Mouse (Mus musculus) kidney, embryonic 16.5 days (tissue): ENCODE measurements around the gene Egfr. TPM values are rescaled to one million over a fixed set of nuclear protein-coding genes. Genes with fewer than 3 reads are reported as not detected.
A peak's percentile ranks its signal among the peaks of the same experiment; 100 is the strongest.

ENCODE experiments used
- ATAC-seq: fragments of 200-750 bp; cut with Nextera tagmentation; 2 replicates; pipeline ENCODE4 v1.8.0; 2017; ENCODE audit warnings: moderate TSS enrichment; ENCODE audit not compliant: low FRiP score, low TSS enrichment
- H3K27ac ChIP-seq: fragments of 300-500 bp; sonication (generic); 2 replicates; pipeline ENCODE4 v1.5.1; 2014; ENCODE audit warnings: low read length
- H3K27me3 ChIP-seq: fragments of 300-500 bp; sonication (generic); 2 replicates; pipeline ENCODE4 v1.6.1; 2014; ENCODE audit warnings: low read length, control low read depth, mixed read lengths; ENCODE audit not compliant: insufficient read depth
- H3K36me3 ChIP-seq: fragments of 300-500 bp; sonication (generic); 2 replicates; pipeline ENCODE4 v1.6.1; 2014; ENCODE audit warnings: low read length, control low read depth, mixed read lengths; ENCODE audit not compliant: insufficient read depth
- H3K4me1 ChIP-seq: fragments of 300-500 bp; sonication (generic); 2 replicates; pipeline ENCODE4 v1.6.1; 2014; ENCODE audit warnings: low read length, control low read depth, mixed read lengths; ENCODE audit not compliant: insufficient read depth
- H3K4me2 ChIP-seq: fragments of 300-500 bp; sonication (generic); replicated peaks from 2 replicates; pipeline ENCODE4 v1.6.1; 2014; ENCODE audit warnings: low read depth, low read length
- H3K4me3 ChIP-seq: fragments of 300-500 bp; sonication (generic); 2 replicates; pipeline ENCODE4 v1.5.1; 2014; ENCODE audit warnings: mild to moderate bottlenecking, low read length
- H3K9ac ChIP-seq: fragments of 300-500 bp; sonication (generic); replicated peaks from 2 replicates; pipeline ENCODE4 v1.6.1; 2014; ENCODE audit warnings: low read length
- H3K9me3 ChIP-seq: fragments of 300-500 bp; sonication (generic); 2 replicates; pipeline ENCODE4 v1.6.1; 2016; ENCODE audit warnings: low read length, control low read depth
- WGBS: fragments of 180-500 bp; shearing (Covaris S2); extraction: QIAGEN DNeasy Blood & Tissue Kit; methylation state at CpG from one replicate; pipeline ENCODE4 v1.1.7; 2014; 5-methylcytosine and 5-hydroxymethylcytosine counted together
- polyA plus RNA-seq: library from polyadenylated mRNA; unstranded; fragments of >200 nt; fragmentation: Nextera tagmentation; extraction: Ambion mirVana; gene quantifications from 2 replicates; pipeline ENCODE4 v1.2.1, GENCODE M21; 2015

Egfr gene
- polyA plus RNA-seq, 1 experiment from 2014 or later, result 4.0 TPM

DNA sequence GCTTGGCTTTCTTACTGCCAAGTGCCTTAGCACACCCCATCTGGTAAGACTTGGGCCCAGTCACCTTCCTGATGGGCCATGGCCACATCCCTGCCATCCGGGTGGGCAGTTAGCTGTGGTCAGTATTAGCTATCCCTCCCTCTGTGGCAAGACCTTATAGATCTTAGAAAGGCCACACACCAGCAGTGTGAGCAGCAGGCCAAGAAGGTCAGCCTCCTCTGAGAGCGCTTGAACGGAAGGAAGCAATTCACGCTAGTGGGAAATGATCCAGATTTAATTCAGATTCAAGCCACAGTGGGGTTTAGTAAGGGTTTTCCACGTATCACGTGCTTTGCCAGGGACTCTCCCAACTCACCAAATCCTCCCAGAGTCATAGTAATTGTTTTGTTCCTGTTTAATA, 96.9 kb downstream of the Egfr start:
- Histone ChIP-seq H3K27me3 (no peaks in the 10 kb centered on the region), H3K27ac (no peak overlapping the region)

GRCm38 (mm10) chr11:16851361-16851760, 99.4 kb downstream of the Egfr start:
- Histone ChIP-seq H3K4me3 (no peak overlapping the region), H3K36me3 (no peaks in the 10 kb centered on the region), H3K9ac (no peak overlapping the region), H3K27ac (no peak overlapping the region), H3K27me3 (no peaks in the 10 kb centered on the region), H3K4me1 (0 out of 2 replicates have a peak, but pooled peaks cover 3% of the 10 kb centered on the region), H3K9me3 (no peaks in the 10 kb centered on the region), H3K4me2 (no peak overlapping the region)
- WGBS, result 100% methylated on average over 1 of the region's 1 CpGs
- no peak for ATAC-seq

More for the DNA sequence above, 96.9 kb downstream of the Egfr start:
- H3K4me3 ChIP-seq, result no peak overlapping the region
- 75% methylated on average over 6 of the region's 6 CpGs for WGBS
- H3K4me1 ChIP-seq, result peaks cover 12% of the 10 kb centered on the region; the same call in 1 of the 2 replicates
- no peaks in the 10 kb centered on the region for H3K36me3 ChIP-seq
- no peak overlapping the region for H3K9ac ChIP-seq
- no peak for ATAC-seq
- H3K4me2 ChIP-seq, result no peak overlapping the region
- H3K9me3 ChIP-seq, result no peaks in the 10 kb centered on the region

DNA sequence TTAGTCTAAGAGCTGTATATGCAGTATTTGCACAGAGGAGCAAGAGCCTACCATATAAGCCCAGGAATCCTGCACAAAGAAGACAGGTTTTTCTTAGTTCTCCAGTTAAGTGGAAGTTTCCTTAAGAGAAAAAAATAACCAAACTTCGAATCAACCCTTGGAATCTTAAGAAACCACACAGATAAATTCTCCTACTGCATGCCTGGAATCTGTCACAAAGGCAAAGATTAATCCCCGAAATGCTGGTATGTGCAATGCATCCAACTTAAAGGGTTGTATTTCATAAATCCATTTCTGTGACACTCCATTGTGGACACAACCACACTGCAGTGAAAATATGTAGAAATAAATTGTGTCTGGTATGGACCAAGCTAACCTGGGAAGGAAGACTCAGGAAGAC, 102.1 kb downstream of the Egfr start:
- Histone ChIP-seq H3K4me3 (no peak overlapping the region), H3K36me3 (no peaks in the 10 kb centered on the region), H3K27me3 (no peaks in the 10 kb centered on the region), H3K9ac (no peak overlapping the region), H3K4me2 (no peak overlapping the region), H3K9me3 (no peaks in the 10 kb centered on the region), H3K4me1 (0 out of 2 replicates have a peak, but pooled peaks cover 3% of the 10 kb centered on the region), H3K27ac (no peak overlapping the region)
- ATAC-seq, result no peak
- 51% methylated on average over 2 of the region's 2 CpGs for WGBS

- H3K4me3 ChIP-seq, result no peak overlapping the region
- 38% methylated on average over 2 of the region's 2 CpGs for WGBS
- no peak for ATAC-seq
Measured at GRCm38 (mm10) chr11:16857346-16857745, 105.3 kb downstream of the Egfr start.

DNA sequence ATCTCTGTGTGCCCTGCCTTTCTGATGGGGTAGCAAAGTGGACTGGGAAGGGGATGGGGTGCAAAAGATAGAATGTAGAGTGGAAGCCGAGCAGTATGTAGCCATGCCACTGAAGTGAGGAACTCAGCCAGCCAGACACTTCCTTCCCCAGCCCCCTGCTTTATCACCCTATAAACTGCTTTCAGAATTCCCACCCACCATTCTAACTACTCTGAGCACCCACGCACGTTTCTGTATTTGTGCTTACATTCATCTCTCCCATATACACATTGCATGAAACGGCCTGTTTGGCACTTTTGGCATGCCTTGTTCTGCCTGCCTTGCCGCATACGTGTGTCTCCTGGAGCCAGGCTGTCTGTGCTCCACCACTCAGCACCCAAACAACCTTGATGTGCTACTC, 109.0 kb downstream of the Egfr start:
- no peak overlapping the region for H3K4me3 ChIP-seq
- ATAC-seq, result no peak
- H3K36me3 ChIP-seq, result no peaks in the 10 kb centered on the region
- no peaks in the 10 kb centered on the region for H3K27me3 ChIP-seq
- no peaks in the 10 kb centered on the region for H3K9me3 ChIP-seq
- WGBS, result 66% methylated on average over 6 of the region's 6 CpGs
- no peak overlapping the region for H3K27ac ChIP-seq
- H3K4me1 ChIP-seq, result no peaks in the 10 kb centered on the region
- no peak overlapping the region for H3K9ac ChIP-seq
- no peak overlapping the region for H3K4me2 ChIP-seq

More at GRCm38 (mm10) chr11:16857346-16857745, 105.3 kb downstream of the Egfr start:
- Histone ChIP-seq H3K9me3 (no peaks in the 10 kb centered on the region), H3K27ac (no peak overlapping the region), H3K27me3 (no peaks in the 10 kb centered on the region), H3K9ac (no peak overlapping the region), H3K4me2 (no peak overlapping the region), H3K36me3 (no peaks in the 10 kb centered on the region), H3K4me1 (0 out of 2 replicates have a peak, but pooled peaks cover 3% of the 10 kb centered on the region)

- no peaks in the 10 kb centered on the region for H3K9me3 ChIP-seq
- ATAC-seq, result no peak
- no peak overlapping the region for H3K4me3 ChIP-seq
- no peaks in the 10 kb centered on the region for H3K36me3 ChIP-seq
- no peak overlapping the region for H3K4me2 ChIP-seq
- H3K27ac ChIP-seq, result no peak overlapping the region
- H3K4me1 ChIP-seq, result no peaks in the 10 kb centered on the region
- H3K27me3 ChIP-seq, result no peaks in the 10 kb centered on the region
- no peak overlapping the region for H3K9ac ChIP-seq
Measured at GRCm38 (mm10) chr11:16863547-16863946, 111.5 kb downstream of the Egfr start.

DNA sequence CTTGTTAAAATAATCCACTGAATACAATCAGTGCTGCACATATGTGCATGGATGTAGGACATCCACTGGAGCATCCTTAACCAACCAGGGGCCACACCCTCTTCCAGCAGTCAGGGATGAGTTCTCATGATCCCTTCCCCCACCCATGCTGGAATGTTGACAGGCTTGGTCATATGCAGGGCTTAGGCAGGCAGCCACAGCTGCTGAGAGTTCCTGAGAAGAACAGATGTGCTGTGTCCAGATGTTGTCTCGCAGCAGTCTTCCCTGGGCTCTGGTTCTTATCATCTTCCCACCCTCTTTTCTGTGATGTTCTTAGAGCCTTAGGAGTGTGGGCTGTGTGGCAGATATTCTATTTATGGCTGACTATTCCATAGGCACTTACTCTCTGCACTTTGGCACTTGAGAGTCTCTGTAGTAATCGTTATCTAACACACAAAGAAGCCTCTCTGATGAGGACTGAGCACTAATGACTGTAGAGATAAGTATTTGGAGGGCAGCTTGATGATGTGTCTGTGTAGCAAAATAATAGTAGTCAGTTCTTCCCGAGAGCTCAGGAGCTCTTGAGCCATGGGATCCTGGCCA, 113.1 kb downstream of the Egfr start:
- no peak overlapping the region for H3K27ac ChIP-seq
- H3K4me3 ChIP-seq, result no peak overlapping the region
- ATAC-seq, result 0 out of 2 replicates have a peak, but pooled peaks have one; percentile 61
- no peaks in the 10 kb centered on the region for H3K4me1 ChIP-seq
- H3K27me3 ChIP-seq, result no peaks in the 10 kb centered on the region
- H3K36me3 ChIP-seq, result no peaks in the 10 kb centered on the region
- no peaks in the 10 kb centered on the region for H3K9me3 ChIP-seq
- WGBS, result 69% methylated on average over 3 of the region's 3 CpGs
- H3K4me2 ChIP-seq, result no peak overlapping the region
- no peak overlapping the region for H3K9ac ChIP-seq

GRCm38 (mm10) chr11:16868051-16868450, 116.0 kb downstream of the Egfr start:
- Histone ChIP-seq H3K27ac (no peak overlapping the region), H3K4me3 (no peak overlapping the region), H3K27me3 (no peaks in the 10 kb centered on the region), H3K9me3 (no peaks in the 10 kb centered on the region), H3K9ac (no peak overlapping the region), H3K4me1 (no peaks in the 10 kb centered on the region), H3K36me3 (no peaks in the 10 kb centered on the region), H3K4me2 (no peak overlapping the region)
- WGBS, result 89% methylated on average over 6 of the region's 6 CpGs
- no peak for ATAC-seq

GRCm38 (mm10) chr11:16869506-16869905, 117.5 kb downstream of the Egfr start:
- Histone ChIP-seq H3K9me3 (no peaks in the 10 kb centered on the region), H3K4me3 (no peak overlapping the region), H3K9ac (no peak overlapping the region), H3K36me3 (no peaks in the 10 kb centered on the region), H3K27me3 (no peaks in the 10 kb centered on the region), H3K27ac (no peak overlapping the region), H3K4me1 (no peaks in the 10 kb centered on the region), H3K4me2 (no peak overlapping the region)
- no peak for ATAC-seq
- WGBS, result 80% methylated on average over 2 of the region's 2 CpGs

- WGBS, result 60% methylated on average over 5 of the region's 5 CpGs
- Histone ChIP-seq H3K4me3 (no peak overlapping the region), H3K4me1 (no peaks in the 10 kb centered on the region), H3K27me3 (no peaks in the 10 kb centered on the region), H3K27ac (no peak overlapping the region), H3K4me2 (no peak overlapping the region), H3K36me3 (no peaks in the 10 kb centered on the region), H3K9ac (no peak overlapping the region), H3K9me3 (no peaks in the 10 kb centered on the region)
- ATAC-seq, result peak; percentile 63; the same call in 1 of the 2 replicates
Measured at GRCm38 (mm10) chr11:16871120-16871519, 119.1 kb downstream of the Egfr start.
